ENCODE assay signal across 8 mouse cellular contexts in genomic region chr16:8666452-8666851, GRCm38 (mm10). TPM values are rescaled to one million over a fixed set of nuclear protein-coding genes. Genes with fewer than 3 reads are reported as not detected.
DNase-seq lines count a peak whose midpoint lies in the region; ATAC-seq and TF ChIP-seq lines count a peak whose summit lies in the region.

No protein-coding gene starts in this region.

- 92% methylated on average over 2 of the region's 2 CpGs for WGBS in midbrain, embryonic 11.5 days
- WGBS in midbrain, embryonic 16.5 days = 75% methylated on average over 2 of the region's 2 CpGs
- WGBS in kidney, embryonic 15.5 days = 46% methylated on average over 2 of the region's 2 CpGs
- WGBS in midbrain, postnatal 0 days = 61% methylated on average over 2 of the region's 2 CpGs

- no peaks in the 10 kb centered on the region for H3K27me3 ChIP-seq in midbrain, embryonic 11.5 days (ENCODE audit: control insufficient read depth, insufficient read depth, low read length)
- no peaks in the 10 kb centered on the region for H3K27me3 ChIP-seq in midbrain, embryonic 16.5 days (ENCODE audit: control insufficient read depth, insufficient read depth, low read depth, low read length)
- no peaks in the 10 kb centered on the region for H3K27me3 ChIP-seq in kidney, embryonic 15.5 days
- no peaks in the 10 kb centered on the region for H3K27me3 ChIP-seq in midbrain, postnatal 0 days (ENCODE audit: insufficient read depth, low read length)

- ATAC-seq in midbrain, embryonic 11.5 days (ENCODE audit: low FRiP score) = no peak
- no peak for ATAC-seq in midbrain, embryonic 16.5 days
- ATAC-seq in kidney, embryonic 15.5 days (replicated peaks; ENCODE audit: low FRiP score) = no peak
- ATAC-seq in neutrophil, adult 5-6 weeks (ENCODE audit: extremely low read depth, insufficient number of reproducible peaks, low FRiP score, poor library complexity, severe bottlenecking) = peak; percentile 25; the same call in 1 of the 2 replicates
- ATAC-seq in midbrain, postnatal 0 days (ENCODE audit: low FRiP score) = no peak

- no peak overlapping the region for H3K27ac ChIP-seq in midbrain, embryonic 11.5 days (ENCODE audit: low read depth, low read length)
- no peak overlapping the region for H3K27ac ChIP-seq in midbrain, embryonic 16.5 days (ENCODE audit: low read length)
- H3K27ac ChIP-seq in kidney, embryonic 15.5 days = peak overlapping the region; percentile 22; the same call in 1 of the 2 replicates
- H3K27ac ChIP-seq in midbrain, postnatal 0 days (ENCODE audit: low read depth, low read length) = no peak overlapping the region

- no peak overlapping the region for H3K4me2 ChIP-seq in midbrain, embryonic 11.5 days
- H3K4me2 ChIP-seq in midbrain, embryonic 16.5 days (ENCODE audit: low read length) = no peak overlapping the region
- H3K4me2 ChIP-seq in kidney, embryonic 15.5 days = no peak overlapping the region
- no peak overlapping the region for H3K4me2 ChIP-seq in midbrain, postnatal 0 days (ENCODE audit: low read depth, low read length, poor library complexity, severe bottlenecking)

- no peak overlapping the region for H3K4me3 ChIP-seq in midbrain, embryonic 11.5 days (ENCODE audit: low read depth, low read length)
- H3K4me3 ChIP-seq in midbrain, embryonic 16.5 days (ENCODE audit: low read depth, low read length) = no peak overlapping the region
- no peak overlapping the region for H3K4me3 ChIP-seq in kidney, embryonic 15.5 days (replicated peaks)
- no peak overlapping the region for H3K4me3 ChIP-seq in midbrain, postnatal 0 days (ENCODE audit: low read depth, low read length)

- peaks cover 28% of the 10 kb centered on the region for H3K4me1 ChIP-seq in midbrain, embryonic 11.5 days (ENCODE audit: control insufficient read depth, insufficient read depth, low read length)
- peaks cover 38% of the 10 kb centered on the region for H3K4me1 ChIP-seq in midbrain, embryonic 16.5 days (ENCODE audit: control insufficient read depth, insufficient read depth, low read length)
- peaks cover 69% of the 10 kb centered on the region for H3K4me1 ChIP-seq in kidney, embryonic 15.5 days
- peaks cover 15% of the 10 kb centered on the region; the same call in 1 of the 2 replicates for H3K4me1 ChIP-seq in midbrain, postnatal 0 days (ENCODE audit: insufficient read depth, low read length)

- no peak for TF ChIP-seq CTCF in midbrain, postnatal 0 days (IDR thresholded peaks at IDR 0.05)

- no peaks in the 10 kb centered on the region for H3K9me3 ChIP-seq in midbrain, embryonic 11.5 days (ENCODE audit: control insufficient read depth, low read length)
- H3K9me3 ChIP-seq in midbrain, embryonic 16.5 days (replicated peaks; ENCODE audit: control insufficient read depth, low read length, poor library complexity, severe bottlenecking) = no peaks in the 10 kb centered on the region
- no peaks in the 10 kb centered on the region for H3K9me3 ChIP-seq in kidney, embryonic 15.5 days (replicated peaks)
- no peaks in the 10 kb centered on the region for H3K9me3 ChIP-seq in midbrain, postnatal 0 days (ENCODE audit: low read length)

- DNase-seq in midbrain, embryonic 11.5 days (ENCODE audit: low spot score, missing footprints) = no peak
- peak; percentile 52 to 55 for DNase-seq in gastrocnemius, adult 8-10 months (ENCODE audit: low spot score in 2 of 2)
- no peak for DNase-seq in right cerebral cortex, postnatal 25 days
- no peak for DNase-seq in urinary bladder, postnatal 10 days (ENCODE audit: low spot score)
- no peak for DNase-seq in midbrain, postnatal 0 days (ENCODE audit: low spot score)

- peaks cover 5% of the 10 kb centered on the region; the same call in 1 of the 2 replicates for H3K36me3 ChIP-seq in midbrain, embryonic 11.5 days (ENCODE audit: control insufficient read depth, insufficient read depth, low read length)
- 0 out of 2 replicates have a peak, but pooled peaks cover 5% of the 10 kb centered on the region for H3K36me3 ChIP-seq in midbrain, embryonic 16.5 days (ENCODE audit: control insufficient read depth, insufficient read depth, low read length)
- H3K36me3 ChIP-seq in kidney, embryonic 15.5 days = peaks cover 21% of the 10 kb centered on the region
- H3K36me3 ChIP-seq in midbrain, postnatal 0 days (ENCODE audit: insufficient read depth, low read length) = peaks cover 18% of the 10 kb centered on the region

- H3K9ac ChIP-seq in midbrain, embryonic 11.5 days (ENCODE audit: low read length) = peak overlapping the region; percentile 6; the same call in 1 of the 2 replicates
- no peak overlapping the region for H3K9ac ChIP-seq in midbrain, embryonic 16.5 days (ENCODE audit: low read depth, low read length)
- H3K9ac ChIP-seq in kidney, embryonic 15.5 days = 0 out of 2 replicates have a peak overlapping the region, but pooled peaks have one; percentile 23
- H3K9ac ChIP-seq in midbrain, postnatal 0 days (replicated peaks; ENCODE audit: low read length, poor library complexity, severe bottlenecking) = no peak overlapping the region

RNA-seq across cellular contexts. Expression of gene Carhsp1, which starts 5.5 kb away (rescaled TPM):
- polyA plus RNA-seq in midbrain, embryonic 11.5 days (2014; fragmentation: Nextera tagmentation; extraction: Ambion mirVana) = 82.5 and 85.0 TPM in 2 replicates
- 157 and 181 TPM in 2 replicates for polyA plus RNA-seq in midbrain, embryonic 16.5 days (2015; fragmentation: Nextera tagmentation; extraction: Ambion mirVana)
- 1 to 10 TPM; 3.9 to 5.7 (median 5.3) TPM for total RNA-seq in gastrocnemius, adult 8-10 months (2022)
- 76.8 and 80.8 TPM in 2 replicates for polyA plus RNA-seq in kidney, embryonic 15.5 days (2015; fragmentation: Nextera tagmentation; extraction: Ambion mirVana)
- total RNA-seq in neutrophil, adult 5-6 weeks (2017) = 75.4 and 77.4 TPM in 2 replicates
- total RNA-seq in midbrain, postnatal 0 days (2014; rRNA removed) = 117 and 124 TPM in 2 replicates
- 98.5 and 100 TPM in 2 replicates for polyA plus RNA-seq in midbrain, postnatal 0 days (2015; fragmentation: Nextera tagmentation; extraction: Ambion mirVana)

RNA-seq across cellular contexts. Expression of gene Gm5767, which starts 14.1 kb away (rescaled TPM):
- not detected in 2 replicates for polyA plus RNA-seq in midbrain, embryonic 11.5 days (2014; fragmentation: Nextera tagmentation; extraction: Ambion mirVana)
- not detected in 2 replicates for polyA plus RNA-seq in midbrain, embryonic 16.5 days (2015; fragmentation: Nextera tagmentation; extraction: Ambion mirVana)
- total RNA-seq in gastrocnemius, adult 8-10 months (2022) = not detected
- polyA plus RNA-seq in kidney, embryonic 15.5 days (2015; fragmentation: Nextera tagmentation; extraction: Ambion mirVana) = not detected in 2 replicates
- total RNA-seq in neutrophil, adult 5-6 weeks (2017) = not detected in 2 replicates
- not detected in 2 replicates for total RNA-seq in midbrain, postnatal 0 days (2014; rRNA removed)
- not detected in 2 replicates for polyA plus RNA-seq in midbrain, postnatal 0 days (2015; fragmentation: Nextera tagmentation; extraction: Ambion mirVana)

RNA-seq across cellular contexts. Expression of gene Tmem186, which starts 28.9 kb away (rescaled TPM):
- polyA plus RNA-seq in midbrain, embryonic 11.5 days (2014; fragmentation: Nextera tagmentation; extraction: Ambion mirVana) = 19.0 and 23.1 TPM in 2 replicates
- polyA plus RNA-seq in midbrain, embryonic 16.5 days (2015; fragmentation: Nextera tagmentation; extraction: Ambion mirVana) = 23.3 and 24.6 TPM in 2 replicates
- 10 to 100 TPM; 13.1 to 15.3 (median 14.2) TPM for total RNA-seq in gastrocnemius, adult 8-10 months (2022)
- polyA plus RNA-seq in kidney, embryonic 15.5 days (2015; fragmentation: Nextera tagmentation; extraction: Ambion mirVana) = 19.8 and 20.9 TPM in 2 replicates
- 11.6 and 13.3 TPM in 2 replicates for total RNA-seq in neutrophil, adult 5-6 weeks (2017)
- 18.6 and 22.1 TPM in 2 replicates for total RNA-seq in midbrain, postnatal 0 days (2014; rRNA removed)
- 16.1 and 17.6 TPM in 2 replicates for polyA plus RNA-seq in midbrain, postnatal 0 days (2015; fragmentation: Nextera tagmentation; extraction: Ambion mirVana)

RNA-seq across cellular contexts. Expression of gene Pmm2, which starts 29.0 kb away (rescaled TPM):
- 36.3 and 38.0 TPM in 2 replicates for polyA plus RNA-seq in midbrain, embryonic 11.5 days (2014; fragmentation: Nextera tagmentation; extraction: Ambion mirVana)
- 33.7 and 41.0 TPM in 2 replicates for polyA plus RNA-seq in midbrain, embryonic 16.5 days (2015; fragmentation: Nextera tagmentation; extraction: Ambion mirVana)
- total RNA-seq in gastrocnemius, adult 8-10 months (2022) = 10 to 100 TPM; 13.1 to 21.2 (median 16.5) TPM
- polyA plus RNA-seq in kidney, embryonic 15.5 days (2015; fragmentation: Nextera tagmentation; extraction: Ambion mirVana) = 54.1 and 56.4 TPM in 2 replicates
- 55.2 and 58.0 TPM in 2 replicates for total RNA-seq in neutrophil, adult 5-6 weeks (2017)
- 27.8 and 39.6 TPM in 2 replicates for total RNA-seq in midbrain, postnatal 0 days (2014; rRNA removed)
- 24.6 and 24.8 TPM in 2 replicates for polyA plus RNA-seq in midbrain, postnatal 0 days (2015; fragmentation: Nextera tagmentation; extraction: Ambion mirVana)

Comparison
In these comparisons a context has a peak if more than half of its experiments do, and no peak if none do; other contexts are left out.
1. H3K9ac ChIP-seq: peak in midbrain, embryonic 11.5 days (single experiment) and kidney, embryonic 15.5 days (single experiment); none in midbrain, embryonic 16.5 days (single experiment) and midbrain, postnatal 0 days (single experiment).
2. DNase-seq: peak in gastrocnemius, adult 8-10 months (2 of 2); none in midbrain, embryonic 11.5 days (single experiment), right cerebral cortex, postnatal 25 days (single experiment), urinary bladder, postnatal 10 days (single experiment) and midbrain, postnatal 0 days (single experiment).